Mouse (Mus musculus): Measurements from ENCODE around the gene Sparcl1. TPM values are rescaled to one million over a fixed set of nuclear protein-coding genes. Genes with fewer than 3 reads are reported as not detected.

Gene Sparcl1
- polyA plus RNA-seq, 1 experiment, result 26.8 TPM

DNA sequence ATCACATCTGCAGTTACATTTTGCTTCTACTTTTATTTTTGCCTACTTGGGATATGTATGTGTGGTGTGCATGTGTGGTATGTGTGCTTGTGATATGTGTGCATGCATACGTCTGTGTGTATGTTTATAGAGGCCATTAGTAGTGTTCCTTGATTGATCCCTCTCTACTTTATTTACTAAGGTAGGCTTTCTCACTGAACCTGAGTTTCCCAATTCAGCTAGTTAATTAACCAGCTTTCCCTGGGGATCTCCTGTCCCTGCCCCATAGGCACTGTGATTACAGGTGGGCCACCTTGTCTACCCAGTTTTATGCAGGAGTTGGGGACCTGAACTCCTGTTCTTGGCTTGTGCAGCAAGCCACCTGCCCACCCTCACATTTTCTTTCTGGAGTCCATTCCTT lies 76.8 kb downstream of the Sparcl1 start:
- TF ChIP-seq POLR2A (IDR thresholded peaks at IDR 0.05; ENCODE audit: control insufficient read depth, extremely low read depth, insufficient read depth, low read length, poor library complexity) (no peak), CTCF (IDR thresholded peaks at IDR 0.05; ENCODE audit: borderline replicate concordance, control insufficient read depth, extremely low read depth, insufficient read depth, low read length, poor library complexity) (no peak)
- DNase-seq, result no peak
- H3K27ac ChIP-seq (ENCODE audit: control insufficient read depth, insufficient read depth, low read length), result no peak overlapping the region
- no peaks in the 10 kb centered on the region for H3K4me1 ChIP-seq (replicated peaks; ENCODE audit: control insufficient read depth, insufficient read depth, low read length)
- H3K4me3 ChIP-seq (ENCODE audit: control insufficient read depth, insufficient read depth, low read length), result no peak overlapping the region
- WGBS, result 100% methylated on average over 1 of the region's 1 CpGs
- H3K27me3 ChIP-seq (ENCODE audit: control insufficient read depth, insufficient read depth, low read length), result no peaks in the 10 kb centered on the region
- no peaks in the 10 kb centered on the region for H3K36me3 ChIP-seq (ENCODE audit: control insufficient read depth, insufficient read depth, low read length)

DNA sequence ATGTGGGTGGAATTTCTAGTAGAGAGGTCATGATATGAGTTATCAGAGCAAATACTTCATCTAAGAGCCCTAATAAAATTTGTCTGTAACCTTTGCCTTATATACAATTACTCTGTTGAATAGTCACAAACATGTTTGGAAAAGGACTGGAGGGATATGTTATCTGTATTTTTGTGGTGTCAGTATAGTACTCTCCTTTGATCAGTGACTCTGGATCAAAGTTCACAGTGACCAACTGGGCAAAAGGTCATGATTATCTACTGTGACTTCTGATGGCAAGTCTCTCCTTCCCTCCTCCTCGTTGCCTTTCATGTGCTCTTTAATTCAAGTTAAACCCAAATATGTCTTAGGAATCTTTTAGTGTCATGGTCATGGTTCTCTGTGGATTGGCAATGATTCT lies 77.7 kb downstream of the Sparcl1 start:
- no peak for DNase-seq
- Histone ChIP-seq H3K27ac (ENCODE audit: control insufficient read depth, insufficient read depth, low read length) (no peak overlapping the region), H3K27me3 (ENCODE audit: control insufficient read depth, insufficient read depth, low read length) (no peaks in the 10 kb centered on the region), H3K4me3 (ENCODE audit: control insufficient read depth, insufficient read depth, low read length) (no peak overlapping the region), H3K36me3 (ENCODE audit: control insufficient read depth, insufficient read depth, low read length) (no peaks in the 10 kb centered on the region), H3K4me1 (replicated peaks; ENCODE audit: control insufficient read depth, insufficient read depth, low read length) (no peaks in the 10 kb centered on the region)
- WGBS, result 86% methylated on average over 1 of the region's 1 CpGs
- no peak for TF ChIP-seq POLR2A (IDR thresholded peaks at IDR 0.05; ENCODE audit: control insufficient read depth, extremely low read depth, insufficient read depth, low read length, poor library complexity)
- TF ChIP-seq CTCF (IDR thresholded peaks at IDR 0.05; ENCODE audit: borderline replicate concordance, control insufficient read depth, extremely low read depth, insufficient read depth, low read length, poor library complexity), result no peak

DNA sequence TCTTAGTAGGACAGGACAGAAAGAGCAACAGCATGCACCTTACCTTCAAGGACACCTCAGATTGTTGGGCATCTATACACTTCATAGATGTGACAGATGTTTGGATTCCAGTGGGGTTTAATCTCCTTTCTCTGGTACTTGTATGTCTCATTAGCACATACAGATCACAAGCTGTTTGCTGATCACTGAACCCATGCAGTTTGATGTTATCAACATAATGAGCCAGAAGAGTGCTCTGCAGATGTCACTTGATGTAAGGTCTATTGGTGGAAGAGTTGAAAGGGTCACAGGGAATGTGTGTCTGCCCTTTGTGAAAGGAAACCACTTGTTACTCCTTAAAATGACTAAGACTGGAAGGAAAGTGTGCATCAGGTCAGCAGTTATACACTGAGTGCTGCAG lies 78.5 kb downstream of the Sparcl1 start:
- no peaks in the 10 kb centered on the region for H3K4me1 ChIP-seq (replicated peaks; ENCODE audit: control insufficient read depth, insufficient read depth, low read length)
- no peak for TF ChIP-seq CTCF (IDR thresholded peaks at IDR 0.05; ENCODE audit: borderline replicate concordance, control insufficient read depth, extremely low read depth, insufficient read depth, low read length, poor library complexity)
- TF ChIP-seq POLR2A (IDR thresholded peaks at IDR 0.05; ENCODE audit: control insufficient read depth, extremely low read depth, insufficient read depth, low read length, poor library complexity), result no peak
- DNase-seq, result no peak
- no peak overlapping the region for H3K4me3 ChIP-seq (ENCODE audit: control insufficient read depth, insufficient read depth, low read length)
- no peaks in the 10 kb centered on the region for H3K36me3 ChIP-seq (ENCODE audit: control insufficient read depth, insufficient read depth, low read length)
- no peak overlapping the region for H3K27ac ChIP-seq (ENCODE audit: control insufficient read depth, insufficient read depth, low read length)
- H3K27me3 ChIP-seq (ENCODE audit: control insufficient read depth, insufficient read depth, low read length), result no peaks in the 10 kb centered on the region

DNA sequence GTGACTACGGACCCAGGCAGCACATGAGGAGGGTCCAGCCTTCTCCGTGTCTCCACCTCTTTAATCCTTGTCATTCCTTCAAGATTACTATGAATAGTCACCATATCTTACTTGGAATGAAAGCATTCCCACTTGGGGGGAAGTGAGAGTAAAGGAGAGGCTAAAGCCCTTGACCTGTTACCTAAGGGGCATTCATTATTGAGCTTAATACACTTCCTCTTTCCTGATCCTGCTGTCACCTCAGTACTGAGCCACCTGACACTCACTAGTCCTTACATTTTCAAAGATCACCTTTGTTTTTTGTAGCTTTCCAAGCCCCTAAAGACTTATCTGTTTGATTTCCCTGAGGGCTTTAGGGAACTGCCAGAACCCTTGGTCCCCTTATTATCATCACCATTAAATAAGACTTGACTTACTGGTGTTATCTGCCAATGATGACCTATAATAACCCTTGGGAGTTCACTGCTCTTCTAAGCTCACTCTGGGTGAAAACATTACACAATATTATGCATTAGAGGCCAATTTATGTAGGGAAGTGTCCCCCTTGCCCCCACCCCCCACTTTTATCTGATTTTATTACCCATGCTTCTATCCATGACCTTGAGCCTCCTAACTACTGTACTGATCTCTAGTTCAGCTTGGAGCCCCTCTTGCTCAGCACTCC lies 81.0 kb downstream of the Sparcl1 start:
- WGBS, result 100% methylated on average over 2 of the region's 2 CpGs
- TF ChIP-seq POLR2A (IDR thresholded peaks at IDR 0.05; ENCODE audit: control insufficient read depth, extremely low read depth, insufficient read depth, low read length, poor library complexity), result no peak
- no peak for TF ChIP-seq CTCF (IDR thresholded peaks at IDR 0.05; ENCODE audit: borderline replicate concordance, control insufficient read depth, extremely low read depth, insufficient read depth, low read length, poor library complexity)
- Histone ChIP-seq H3K27ac (ENCODE audit: control insufficient read depth, insufficient read depth, low read length) (no peak overlapping the region), H3K27me3 (ENCODE audit: control insufficient read depth, insufficient read depth, low read length) (no peaks in the 10 kb centered on the region), H3K4me3 (ENCODE audit: control insufficient read depth, insufficient read depth, low read length) (no peak overlapping the region), H3K4me1 (replicated peaks; ENCODE audit: control insufficient read depth, insufficient read depth, low read length) (no peaks in the 10 kb centered on the region), H3K36me3 (ENCODE audit: control insufficient read depth, insufficient read depth, low read length) (no peaks in the 10 kb centered on the region)
- no peak for DNase-seq

Other genes starting within 250 kb of the Sparcl1 start
- gene Klhl8, start 202.5 kb downstream of the Sparcl1 start, polyA plus RNA-seq (2012; rRNA removed), result 7.2 and 9.4 TPM in 2 replicates
- 0.26 TPM in 1 of 2 replicates, not detected in the other for gene Hsd17b13, start 136.3 kb downstream of the Sparcl1 start, polyA plus RNA-seq (2012; rRNA removed)
- gene Hsd17b11, start 91.8 kb downstream of the Sparcl1 start, polyA plus RNA-seq (2012; rRNA removed), result 15.1 and 18.8 TPM in 2 replicates
- 43.6 and 49.0 TPM in 2 replicates for gene Nudt9, start 67.4 kb downstream of the Sparcl1 start, polyA plus RNA-seq (2012; rRNA removed)
- not detected in 2 replicates for gene Gm17660, start 36.1 kb downstream of the Sparcl1 start, polyA plus RNA-seq (2012; rRNA removed)
- not detected in 2 replicates for gene Dspp, start 57.0 kb upstream of the Sparcl1 start, polyA plus RNA-seq (2012; rRNA removed)
- gene Dmp1, start 88.9 kb upstream of the Sparcl1 start, polyA plus RNA-seq (2012; rRNA removed), result not detected in 2 replicates
- gene Ibsp, start 185.4 kb upstream of the Sparcl1 start, polyA plus RNA-seq (2012; rRNA removed), result 0.05 and 0.09 TPM in 2 replicates
- gene Mepe, start 211.6 kb upstream of the Sparcl1 start, polyA plus RNA-seq (2012; rRNA removed), result not detected in 2 replicates